Mouse (Mus musculus) myocyte (in vitro differentiated cells): ENCODE results near the gene Tnfrsf26.

Experiments used
- E2F4 ChIP-seq: IDR thresholded peaks from one replicate; pipeline ENCODE4 v1.6.1; 2011; ENCODE audit warnings: mild to moderate bottlenecking, control low read depth, moderate library complexity; ENCODE audit not compliant: insufficient read depth
- MAX ChIP-seq: IDR thresholded peaks from one replicate; pipeline ENCODE4 v1.6.1; 2011; ENCODE audit warnings: low read depth, mild to moderate bottlenecking, control low read depth
- MYOD1 ChIP-seq, 3 experiments: IDR thresholded peaks; one replicate each; pipeline ENCODE4 v1.6.1; 2011; ENCODE audit warnings: control low read depth in 2 of 3, low read depth in 2 of 3, mild to moderate bottlenecking in 2 of 3, moderate library complexity in 1 of 3; ENCODE audit not compliant: insufficient read length in 2 of 3, control insufficient read depth in 1 of 3
- MYOG ChIP-seq, 3 experiments: IDR thresholded peaks; one replicate each; pipeline ENCODE4 v1.6.1; 2011; ENCODE audit warnings: control low read depth in 2 of 3, low read depth in 2 of 3, mild to moderate bottlenecking in 2 of 3; ENCODE audit not compliant: insufficient read length in 2 of 3, control insufficient read depth in 1 of 3, insufficient read depth in 1 of 3
- POLR2A ChIP-seq: IDR thresholded peaks from one replicate; pipeline ENCODE4 v1.6.1; 2011; ENCODE audit warnings: low read depth, mild to moderate bottlenecking, control low read depth, moderate library complexity; ENCODE audit not compliant: insufficient read length
- POLR2AphosphoS2 ChIP-seq: IDR thresholded peaks from one replicate; pipeline ENCODE4 v1.6.1; 2011; ENCODE audit warnings: low read depth, control low read depth; ENCODE audit not compliant: insufficient read length
- REST ChIP-seq: IDR thresholded peaks from one replicate; pipeline ENCODE4 v1.6.1; 2011; ENCODE audit warnings: mild to moderate bottlenecking, control low read depth, moderate library complexity; ENCODE audit not compliant: insufficient read depth, insufficient read length
- TCF3 ChIP-seq: IDR thresholded peaks from one replicate; pipeline ENCODE4 v1.6.1; 2011; ENCODE audit warnings: low read depth, control low read depth; ENCODE audit not compliant: insufficient read length

DNA sequence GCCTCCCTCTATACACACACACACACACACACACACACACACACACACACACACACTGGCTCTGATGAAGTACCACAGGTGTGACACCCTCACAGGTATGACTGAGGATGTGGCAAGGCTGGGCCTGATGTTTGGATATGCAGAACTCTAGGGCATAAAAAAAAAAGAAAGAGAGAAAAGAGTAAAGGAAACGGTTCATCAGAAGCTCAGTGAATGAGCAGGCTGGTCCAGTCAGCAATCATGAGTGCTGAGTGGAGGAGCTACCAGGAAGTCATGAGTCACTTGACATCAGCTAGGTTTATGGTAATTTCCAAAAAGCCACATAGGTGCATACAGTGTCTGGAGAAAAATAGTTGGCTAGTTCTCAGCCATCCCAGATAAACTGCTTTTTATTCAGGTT, 979 bp upstream of the Tnfrsf26 start:
- TF ChIP-seq E2F4 = no peak
- TF ChIP-seq POLR2A = no peak
- TF ChIP-seq MYOD1 (IDR thresholded peaks at IDR 0.05; ENCODE audit: control insufficient read depth in 1 of 3, insufficient read length in 2 of 3, low read depth in 2 of 3) = no peak
- no peak for TF ChIP-seq POLR2AphosphoS2
- no peak for TF ChIP-seq TCF3
- no peak for TF ChIP-seq MAX
- TF ChIP-seq REST = no peak
- no peak for TF ChIP-seq MYOG (IDR thresholded peaks at IDR 0.05; ENCODE audit: control insufficient read depth in 1 of 3, insufficient read depth in 1 of 3, insufficient read length in 2 of 3, low read depth in 2 of 3)
